Mouse (Mus musculus) lung, postnatal 0 days (tissue): ENCODE data around the gene Adipoq.

ENCODE experiments used
- CTCF ChIP-seq: IDR thresholded peaks from 2 replicates; pipeline ENCODE4 v1.5.1; 2016; ENCODE audit warnings: antibody characterized with exemption, mild to moderate bottlenecking
- EP300 ChIP-seq: IDR thresholded peaks from 2 replicates; pipeline ENCODE4 v1.6.1; 2016; ENCODE audit warnings: antibody characterized with exemption, mild to moderate bottlenecking, control low read depth

- no peak for TF ChIP-seq EP300
- no peak for TF ChIP-seq CTCF
Observed at GRCm38 (mm10) chr16:23170813-23171212, 24.5 kb downstream of the Adipoq start.
